Mouse (Mus musculus) layer of hippocampus, adult 9-11 months (tissue): ENCODE results near the gene Icam4.

Experiments used
- DNase-seq: peaks from one replicate; pipeline ENCODE4 v3.0.0; 2022

Gene Icam4

GRCm38 (mm10) chr9:21012368-21012767 is 16.8 kb upstream of the Icam4 start:
- no peak for DNase-seq

- peak; percentile 85 for DNase-seq
Measured at GRCm38 (mm10) chr9:21014691-21015570, 14.2 kb upstream of the Icam4 start.

- DNase-seq: no peak
Measured at GRCm38 (mm10) chr9:21015571-21016130, 13.5 kb upstream of the Icam4 start, which contains the start of gene Icam1. TSS of gene Icam1 (plus strand) at chr9:21015985.

- no peak for DNase-seq
Measured at GRCm38 (mm10) chr9:21016331-21017176, 12.6 kb upstream of the Icam4 start.

GRCm38 (mm10) chr9:21017177-21017575 is 12.0 kb upstream of the Icam4 start:
- no peak for DNase-seq

- DNase-seq: no peak
Measured at GRCm38 (mm10) chr9:21018600-21018999, 10.6 kb upstream of the Icam4 start.

- DNase-seq: no peak
Measured at GRCm38 (mm10) chr9:21021363-21021762, 7.8 kb upstream of the Icam4 start.

GRCm38 (mm10) chr9:21022288-21022687 is 6.9 kb upstream of the Icam4 start:
- DNase-seq: no peak

- no peak for DNase-seq
Measured at GRCm38 (mm10) chr9:21022726-21023125, 6.4 kb upstream of the Icam4 start.

GRCm38 (mm10) chr9:21025258-21025810 is 3.8 kb upstream of the Icam4 start:
- DNase-seq: no peak

- no peak for DNase-seq
Measured at GRCm38 (mm10) chr9:21026849-21027248, 2.3 kb upstream of the Icam4 start.

GRCm38 (mm10) chr9:21027774-21028290 is 1.3 kb upstream of the Icam4 start:
- DNase-seq: no peak

GRCm38 (mm10) chr9:21028560-21029110 is 538 bp upstream of the Icam4 start:
- no peak for DNase-seq

GRCm38 (mm10) chr9:21030055-21030600 is 955 bp downstream of the Icam4 start:
- DNase-seq: no peak

GRCm38 (mm10) chr9:21030781-21031250 is 1.6 kb downstream of the Icam4 start:
- DNase-seq: peak; percentile 90

GRCm38 (mm10) chr9:21031251-21031895 is 2.2 kb downstream of the Icam4 start:
- peak; percentile 87 for DNase-seq

GRCm38 (mm10) chr9:21031896-21032351 is 2.8 kb downstream of the Icam4 start, which contains the start of gene Icam5:
TSS of gene Icam5 (plus strand) at chr9:21032073.
- peak; percentile 89 for DNase-seq

GRCm38 (mm10) chr9:21032491-21032890 is 3.3 kb downstream of the Icam4 start:
- DNase-seq: no peak

GRCm38 (mm10) chr9:21033136-21033535 is 4.0 kb downstream of the Icam4 start:
- DNase-seq: peak; percentile 83

- no peak for DNase-seq
Measured at GRCm38 (mm10) chr9:21034481-21035085, 5.4 kb downstream of the Icam4 start.

- DNase-seq: no peak
Measured at GRCm38 (mm10) chr9:21035586-21035985, 6.4 kb downstream of the Icam4 start.
